Mouse (Mus musculus) adrenal gland, adult 2 months (tissue): ENCODE data around the gene Dnal1. TPM values are rescaled to one million over a fixed set of nuclear protein-coding genes. Genes with fewer than 3 reads are reported as not detected.

Experiments
- DNase-seq: peaks from one replicate; pipeline ENCODE4 v3.0.0; 2021
- polyA plus RNA-seq: library from polyadenylated mRNA; depleted of rRNA; stranded (reverse); fragments of >200 nt; gene quantifications from 2 replicates; pipeline ENCODE4 v1.2.3, GENCODE M21; 2012
- total RNA-seq, 2 experiments: library from RNA; stranded (reverse); gene quantifications; 2 replicates each; pipeline ENCODE4 v1.2.3; 2021

Gene Dnal1
- total and polyA plus RNA-seq, 3 experiments = 3.3 to 18.6 (median 15.7) TPM

- DNase-seq = no peak
These were observed 12.7 kb downstream of the Dnal1 start for GRCm38 (mm10) chr12:84126899-84127298.

GRCm38 (mm10) chr12:84128576-84128975 lies 14.4 kb downstream of the Dnal1 start:
- DNase-seq = peak; percentile 55

- no peak for DNase-seq
These were observed 15.8 kb downstream of the Dnal1 start for GRCm38 (mm10) chr12:84129931-84130330.

GRCm38 (mm10) chr12:84132265-84132664 lies 18.1 kb downstream of the Dnal1 start:
- DNase-seq = no peak

- no peak for DNase-seq
These were observed 23.0 kb downstream of the Dnal1 start for GRCm38 (mm10) chr12:84137131-84137530.

- no peak for DNase-seq
These were observed 26.0 kb downstream of the Dnal1 start for GRCm38 (mm10) chr12:84140135-84140534.

GRCm38 (mm10) chr12:84141271-84141670 lies 27.1 kb downstream of the Dnal1 start:
- no peak for DNase-seq

- peak; percentile 57 for DNase-seq
These were observed 28.3 kb downstream of the Dnal1 start for GRCm38 (mm10) chr12:84142281-84143050.

- DNase-seq = peak; percentile 71
These were observed 33.9 kb downstream of the Dnal1 start, which contains the start of gene Pnma1 for GRCm38 (mm10) chr12:84147954-84148621. Gene Pnma1 (minus strand): TSS chr12:84148489.

GRCm38 (mm10) chr12:84148622-84149012 lies 34.5 kb downstream of the Dnal1 start:
- DNase-seq = no peak

GRCm38 (mm10) chr12:84149971-84150370 lies 35.8 kb downstream of the Dnal1 start:
- no peak for DNase-seq

- DNase-seq = peak; percentile 30
These were observed 36.8 kb downstream of the Dnal1 start for GRCm38 (mm10) chr12:84150976-84151375.

GRCm38 (mm10) chr12:84151911-84152310 lies 37.7 kb downstream of the Dnal1 start:
- DNase-seq = no peak

- DNase-seq = peak; percentile 37
These were observed 38.4 kb downstream of the Dnal1 start for GRCm38 (mm10) chr12:84152352-84153190.

- no peak for DNase-seq
These were observed 39.2 kb downstream of the Dnal1 start for GRCm38 (mm10) chr12:84153414-84153813.

- DNase-seq = peak; percentile 60
These were observed 40.8 kb downstream of the Dnal1 start for GRCm38 (mm10) chr12:84154786-84155522.

GRCm38 (mm10) chr12:84155523-84155871 lies 41.3 kb downstream of the Dnal1 start:
- DNase-seq = no peak

GRCm38 (mm10) chr12:84156210-84156609 lies 42.0 kb downstream of the Dnal1 start:
- DNase-seq = no peak

GRCm38 (mm10) chr12:84158156-84158555 lies 44.0 kb downstream of the Dnal1 start:
- DNase-seq = no peak

GRCm38 (mm10) chr12:84160491-84160890 lies 46.3 kb downstream of the Dnal1 start:
- peak; percentile 46 for DNase-seq

GRCm38 (mm10) chr12:84161116-84161515 lies 47.0 kb downstream of the Dnal1 start:
- no peak for DNase-seq
